Mouse (Mus musculus): Measurements from ENCODE around the gene Met. TPM values are rescaled to one million over a fixed set of nuclear protein-coding genes. Genes with fewer than 3 reads are reported as not detected.

The Met gene
- total RNA-seq, 2 experiments from 2014 or later: 9.9 to 15.5 TPM

- intact Hi-C loops (cut with DNase I): no loop called here
These were observed 24.8 kb downstream of the Met start for GRCm38 (mm10) chr6:17488291-17488817.

GRCm38 (mm10) chr6:17490786-17491185 lies 27.2 kb downstream of the Met start:
- intact Hi-C loops (cut with DNase I): no loop called here
- DNase-seq (ENCODE audit: low spot score in 2 of 2): no peak

More at GRCm38 (mm10) chr6:17488291-17488817, 24.8 kb downstream of the Met start:
- DNase-seq (ENCODE audit: low spot score in 2 of 2): no peak

GRCm38 (mm10) chr6:17491502-17491901 lies 27.9 kb downstream of the Met start:
- intact Hi-C loops (cut with DNase I): no loop called here
- DNase-seq (ENCODE audit: low spot score in 2 of 2): no peak

- DNase-seq (ENCODE audit: low spot score in 2 of 2): no peak
- intact Hi-C loops (cut with DNase I): no loop called here
These were observed 28.5 kb downstream of the Met start for GRCm38 (mm10) chr6:17492062-17492461.

DNA sequence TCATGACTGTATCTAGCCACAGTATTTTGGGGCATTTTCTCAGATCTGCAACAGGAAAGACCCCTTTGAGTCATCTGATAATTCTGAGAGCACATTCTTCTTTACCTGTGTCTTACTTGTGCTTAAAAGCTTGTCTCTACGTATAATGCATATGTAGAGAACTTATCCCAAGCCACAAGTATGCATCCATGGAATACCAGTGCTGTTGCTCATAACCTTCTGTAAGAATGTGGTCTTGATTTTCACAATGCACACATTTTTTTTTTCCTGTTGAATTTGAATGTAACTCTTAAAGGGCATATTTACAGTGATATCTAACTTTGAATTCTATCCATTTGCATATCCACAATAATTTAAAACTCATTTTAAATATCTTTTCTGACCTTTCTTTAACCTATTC lies 31.8 kb downstream of the Met start:
- no peak for DNase-seq (ENCODE audit: low spot score in 2 of 2)
- intact Hi-C loops (cut with DNase I): no loop called here

GRCm38 (mm10) chr6:17497366-17497765 lies 33.8 kb downstream of the Met start:
- no peak for DNase-seq (ENCODE audit: low spot score in 2 of 2)
- intact Hi-C loops (cut with DNase I): no loop called here

DNA sequence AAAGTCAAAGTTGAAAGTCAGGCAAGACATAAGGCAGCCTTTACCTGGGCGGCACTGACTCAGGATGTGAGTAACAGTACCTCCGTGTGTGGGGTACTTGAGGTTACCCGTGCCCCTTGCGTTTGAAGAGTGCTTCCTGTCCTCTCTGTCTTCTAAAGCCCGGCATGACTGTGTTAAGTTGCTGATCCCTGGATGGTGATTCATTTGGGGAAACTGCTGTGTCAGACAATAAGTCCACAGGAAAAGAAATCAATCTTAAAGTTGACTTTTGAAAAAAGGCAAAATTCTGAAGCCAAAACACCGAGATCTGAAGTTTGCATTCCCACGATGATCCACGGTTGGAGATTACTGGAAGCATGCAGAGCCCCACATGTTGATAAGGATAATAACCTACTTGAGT lies 35.2 kb downstream of the Met start:
- intact Hi-C loops (cut with DNase I): no loop called here
- DNase-seq (ENCODE audit: low spot score in 2 of 2): no peak

DNA sequence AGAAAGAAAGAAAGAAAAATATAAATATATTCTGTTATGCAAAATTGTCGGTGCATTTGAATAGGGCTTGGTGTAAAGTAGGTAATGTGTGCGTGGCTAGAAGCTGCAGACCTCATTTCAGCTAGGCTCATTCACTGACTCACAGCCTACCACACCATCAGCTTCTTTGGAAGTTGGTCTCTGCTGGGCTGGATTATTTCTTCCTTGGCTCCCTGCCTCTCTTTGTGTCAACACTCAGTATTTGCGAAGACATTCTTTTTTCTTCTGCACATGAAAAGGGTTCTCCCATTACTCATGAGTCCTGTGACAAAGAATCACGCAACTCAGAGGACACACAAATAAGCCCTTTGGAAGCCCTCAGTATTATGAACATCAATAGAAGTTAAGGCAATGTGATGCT lies 37.8 kb downstream of the Met start:
- DNase-seq (ENCODE audit: low spot score in 2 of 2): no peak
- intact Hi-C loops (cut with DNase I): no loop called here

- DNase-seq (ENCODE audit: low spot score in 2 of 2): no peak
- intact Hi-C loops (cut with DNase I): no loop called here
These were observed 38.7 kb downstream of the Met start for GRCm38 (mm10) chr6:17502311-17502710.

- no peak for DNase-seq (ENCODE audit: low spot score in 2 of 2)
- intact Hi-C loops (cut with DNase I): no loop called here
These were observed 40.1 kb downstream of the Met start for GRCm38 (mm10) chr6:17503724-17504123.

DNA sequence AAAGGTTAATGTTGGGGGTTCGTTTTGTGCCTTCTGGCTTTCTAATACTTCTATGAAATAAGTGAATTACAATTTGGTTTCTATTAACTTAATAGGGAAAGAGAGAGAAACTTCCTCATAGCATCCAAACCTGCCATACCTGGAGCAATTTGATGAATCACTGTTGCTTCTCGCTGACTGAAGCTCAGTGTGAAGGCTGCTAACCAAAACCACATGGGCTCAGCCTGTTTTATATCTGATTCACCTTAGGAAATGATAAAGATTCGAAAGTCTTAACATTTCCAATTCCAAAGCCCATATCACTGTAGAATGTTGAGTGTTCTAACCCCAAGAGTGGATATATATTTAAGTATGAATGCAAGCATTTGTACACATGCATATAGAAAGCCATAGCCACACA lies 41.9 kb downstream of the Met start:
- no peak for DNase-seq (ENCODE audit: low spot score in 2 of 2)
- intact Hi-C loops (cut with DNase I): no loop called here

- intact Hi-C loops (cut with DNase I): no loop called here
- DNase-seq (ENCODE audit: low spot score in 2 of 2): no peak
These were observed 43.2 kb downstream of the Met start for GRCm38 (mm10) chr6:17506831-17507230.

GRCm38 (mm10) chr6:17508184-17508583 lies 44.6 kb downstream of the Met start:
- no peak for DNase-seq (ENCODE audit: low spot score in 2 of 2)
- intact Hi-C loops (cut with DNase I): no loop called here

DNA sequence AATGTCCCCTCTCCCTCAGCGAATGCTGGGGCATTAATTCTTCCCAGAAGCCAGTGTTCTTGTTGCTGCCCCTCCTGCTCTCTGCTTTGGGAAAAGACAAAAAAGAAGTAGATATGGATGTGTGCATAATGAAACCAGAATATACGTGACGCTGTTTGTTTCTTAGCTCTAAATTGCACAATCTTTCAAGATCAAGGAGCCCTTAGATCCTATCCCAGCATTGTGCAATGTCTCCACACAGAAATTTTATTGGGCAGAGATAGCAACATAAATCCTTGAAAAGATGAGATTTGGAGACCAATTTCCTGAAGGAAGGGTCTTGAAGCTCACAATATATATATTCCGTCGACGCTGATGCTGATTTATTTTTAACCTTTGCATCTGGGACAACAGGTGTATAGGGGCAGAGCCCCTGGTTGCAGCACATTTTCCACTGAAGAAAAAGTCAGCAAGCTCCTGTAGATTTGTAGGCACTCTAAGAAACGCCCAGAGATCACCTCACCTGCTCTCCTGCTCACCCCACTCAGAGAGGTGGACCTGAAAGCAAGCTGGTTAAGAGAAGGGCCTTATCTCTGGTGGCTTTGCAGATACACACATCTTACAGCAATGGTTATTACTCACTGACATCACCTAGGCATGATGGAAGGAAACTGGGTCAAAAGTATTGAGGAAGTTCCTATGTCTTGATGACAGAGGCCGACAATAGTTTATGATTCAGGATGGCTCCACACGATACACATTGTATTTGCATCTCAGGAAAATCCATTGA lies 45.2 kb downstream of the Met start:
- intact Hi-C loops (cut with DNase I): no loop called here
- DNase-seq (ENCODE audit: low spot score in 2 of 2): no peak

GRCm38 (mm10) chr6:17513381-17513780 lies 49.8 kb downstream of the Met start:
- no peak for DNase-seq (ENCODE audit: low spot score in 2 of 2)
- intact Hi-C loops (cut with DNase I): no loop called here

DNA sequence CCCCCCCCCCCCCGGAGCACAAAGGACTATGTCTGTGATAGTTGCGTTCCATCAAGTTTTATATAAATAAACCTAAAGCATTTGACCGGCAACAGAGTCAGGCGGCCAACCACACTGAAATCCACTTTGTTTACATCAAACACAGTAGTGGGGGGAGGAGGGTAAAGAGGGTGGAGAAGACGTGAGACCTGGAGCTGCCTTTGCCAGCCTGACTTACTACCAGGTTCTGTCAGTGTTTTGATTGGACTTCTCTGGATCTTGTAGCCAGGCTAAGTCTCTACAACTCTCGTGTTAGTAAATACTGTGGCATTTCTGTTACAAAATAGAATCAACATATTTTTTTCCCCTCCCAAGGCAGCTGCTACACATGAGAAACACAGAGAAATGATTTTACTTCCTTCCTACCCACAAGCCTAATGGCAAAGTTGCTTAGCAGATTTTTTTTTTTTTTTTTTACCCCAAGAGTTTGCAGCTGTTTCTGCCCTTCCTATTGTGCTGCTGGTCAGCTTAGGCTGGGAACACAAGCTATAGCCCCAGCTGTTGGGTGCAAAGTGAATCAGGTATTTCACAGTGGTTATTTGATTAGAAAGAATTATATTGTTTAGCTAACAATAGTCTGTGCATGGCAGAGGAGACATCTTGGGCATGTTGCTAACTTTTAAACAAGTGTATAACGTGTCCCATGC lies 52.3 kb downstream of the Met start:
- intact Hi-C loops (cut with DNase I): no loop called here
- no peak for DNase-seq (ENCODE audit: low spot score in 2 of 2)

DNA sequence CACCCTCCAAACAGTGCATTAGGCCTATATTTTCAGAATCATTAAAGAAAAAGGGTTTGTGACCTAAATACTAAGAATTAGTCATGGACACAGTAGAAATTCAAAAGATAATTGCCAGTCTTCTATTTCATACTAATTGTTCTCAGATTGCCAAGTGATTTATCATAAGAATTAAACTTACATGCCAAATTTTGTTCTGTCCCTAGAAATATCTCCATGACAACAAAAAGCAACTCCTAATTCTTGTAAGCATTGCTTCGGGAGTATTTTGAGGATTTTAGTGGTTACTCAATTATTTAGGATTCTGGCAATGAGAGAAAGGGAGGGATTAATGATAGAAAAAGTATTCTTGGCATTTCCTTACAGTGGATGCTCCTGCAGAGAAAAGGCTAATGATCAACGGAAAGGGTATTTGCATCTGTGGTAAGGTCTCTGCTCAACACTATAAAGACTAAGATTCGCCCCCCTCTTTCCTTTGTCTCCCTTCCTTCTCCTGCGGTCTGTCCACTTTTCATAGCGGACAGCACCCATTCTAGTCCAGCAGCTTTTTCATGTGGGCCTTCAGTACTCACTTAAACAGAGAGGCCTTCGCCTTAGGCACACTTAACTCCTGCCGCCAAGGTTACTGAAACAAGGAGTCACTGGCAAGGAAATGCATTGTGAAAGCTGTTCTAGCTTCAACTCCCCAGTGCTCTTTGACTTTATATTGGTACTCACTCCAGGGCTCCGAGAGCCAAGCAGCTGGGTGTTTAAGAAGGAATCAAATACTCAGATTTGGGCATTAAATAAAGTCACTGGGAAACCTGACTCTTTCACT lies 58.5 kb downstream of the Met start:
- intact Hi-C loops (cut with DNase I): no loop called here
- no peak for DNase-seq (ENCODE audit: low spot score in 2 of 2)

GRCm38 (mm10) chr6:17522917-17523316 lies 59.3 kb downstream of the Met start:
- intact Hi-C loops (cut with DNase I): no loop called here
- no peak for DNase-seq (ENCODE audit: low spot score in 2 of 2)

DNA sequence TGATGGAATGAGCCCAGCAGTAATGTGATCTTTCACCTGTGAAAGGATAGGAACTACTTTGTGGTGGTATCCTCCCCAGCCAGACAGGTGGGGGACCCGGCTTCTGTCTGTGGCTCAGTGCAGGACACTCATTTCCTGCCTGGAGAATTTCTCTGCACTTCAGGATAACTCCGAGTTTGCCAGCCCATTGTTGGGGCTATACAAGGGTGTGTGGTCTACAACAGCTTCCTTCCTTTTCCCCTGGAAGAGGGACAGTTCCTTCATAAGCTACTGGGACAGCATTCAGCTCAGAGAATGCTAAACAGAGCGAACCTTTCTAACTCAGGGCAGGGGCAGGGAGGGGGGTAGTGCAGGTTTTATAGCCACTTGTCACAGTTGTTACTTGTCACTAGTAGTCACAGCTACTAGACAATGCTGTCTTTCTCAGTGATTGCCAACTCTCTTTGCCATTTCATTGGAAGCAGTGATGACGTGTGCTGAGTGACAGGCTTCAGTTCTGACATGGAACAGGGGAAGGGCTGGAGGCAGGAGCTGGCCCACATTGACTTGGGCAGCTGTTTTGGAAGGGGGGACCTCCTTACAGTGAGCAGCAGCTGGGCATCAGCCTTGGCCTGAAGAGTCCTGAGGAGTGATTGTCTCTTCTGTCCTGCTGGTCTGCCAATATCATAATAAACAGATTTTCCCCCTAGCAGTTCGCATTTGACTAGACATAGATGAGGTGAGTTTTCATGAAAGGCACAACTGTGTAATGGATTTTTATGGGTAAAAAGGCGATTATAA lies 66.1 kb downstream of the Met start:
- intact Hi-C loops (cut with DNase I): no loop called here
- no peak for DNase-seq (ENCODE audit: low spot score in 2 of 2)

- intact Hi-C loops (cut with DNase I): no loop called here
- no peak for DNase-seq (ENCODE audit: low spot score in 2 of 2)
These were observed 78.0 kb downstream of the Met start for GRCm38 (mm10) chr6:17541615-17542014.

Data from left cerebral cortex, postnatal 36 days (tissue).